Mouse (Mus musculus): ENCODE data around the gene Dysf. TPM values are rescaled to one million over a fixed set of nuclear protein-coding genes. Genes with fewer than 3 reads are reported as not detected.

Dysf gene
- polyA plus RNA-seq, 1 experiment from 2014 or later, result 2.8 TPM

DNA sequence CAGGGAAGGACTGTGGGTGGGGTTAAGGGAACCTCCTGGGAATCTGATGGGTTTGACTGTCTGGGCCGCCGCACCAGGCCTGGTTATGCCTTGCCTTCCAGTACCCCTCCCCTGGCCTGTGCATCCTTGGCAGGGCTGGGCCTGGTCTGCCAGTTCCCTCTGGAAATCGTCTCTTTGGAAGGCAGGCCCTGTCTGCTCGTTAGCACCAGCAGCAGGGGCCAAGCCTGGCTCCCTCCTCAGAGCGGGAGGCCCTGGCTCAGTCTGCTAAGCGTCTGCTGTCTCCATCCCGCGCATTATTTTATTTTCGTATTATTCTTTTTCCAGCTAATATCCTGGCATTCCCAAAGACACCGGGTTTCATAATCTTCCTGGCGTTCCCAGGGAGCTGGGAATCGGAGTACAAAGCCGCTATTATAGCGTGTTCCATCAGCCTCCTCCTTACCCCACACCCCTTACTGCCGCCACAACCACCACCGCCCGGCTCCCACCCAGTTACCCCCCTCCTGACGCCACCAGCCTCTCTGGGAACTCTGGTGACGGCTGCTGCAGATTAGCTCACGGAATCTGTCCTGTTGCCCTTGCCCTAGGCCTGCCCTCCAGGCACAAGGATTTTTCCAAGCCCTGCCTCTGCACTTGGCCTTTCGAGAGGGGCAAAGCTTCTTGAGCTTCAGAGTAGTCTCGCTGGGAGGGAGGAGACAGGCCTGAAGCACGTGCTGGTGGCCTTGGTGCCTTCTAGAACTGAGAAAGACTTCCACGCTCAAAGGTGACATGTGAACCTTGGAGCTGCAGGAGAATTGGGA, 111.5 kb downstream of the Dysf start:
- Histone ChIP-seq H3K27me3 (ENCODE audit: control insufficient read depth, insufficient read depth, low read depth, low read length) (no peaks in the 10 kb centered on the region), H3K4me1 (ENCODE audit: control insufficient read depth, low read depth, low read length) (no peaks in the 10 kb centered on the region), H3K36me3 (ENCODE audit: control insufficient read depth, insufficient read depth) (no peaks in the 10 kb centered on the region), H3K9ac (ENCODE audit: low read depth, low read length) (no peak overlapping the region), H3K27ac (ENCODE audit: low read length) (no peak overlapping the region), H3K4me2 (ENCODE audit: low read depth, low read length) (no peak overlapping the region), H3K9me3 (replicated peaks; ENCODE audit: control insufficient read depth, low read length) (no peaks in the 10 kb centered on the region), H3K4me3 (ENCODE audit: low read depth, low read length) (no peak overlapping the region)
- ATAC-seq (ENCODE audit: low read depth), result no peak
- 63% methylated on average over 24 of the region's 24 CpGs for WGBS (ENCODE audit: insufficient replicate concordance)

DNA sequence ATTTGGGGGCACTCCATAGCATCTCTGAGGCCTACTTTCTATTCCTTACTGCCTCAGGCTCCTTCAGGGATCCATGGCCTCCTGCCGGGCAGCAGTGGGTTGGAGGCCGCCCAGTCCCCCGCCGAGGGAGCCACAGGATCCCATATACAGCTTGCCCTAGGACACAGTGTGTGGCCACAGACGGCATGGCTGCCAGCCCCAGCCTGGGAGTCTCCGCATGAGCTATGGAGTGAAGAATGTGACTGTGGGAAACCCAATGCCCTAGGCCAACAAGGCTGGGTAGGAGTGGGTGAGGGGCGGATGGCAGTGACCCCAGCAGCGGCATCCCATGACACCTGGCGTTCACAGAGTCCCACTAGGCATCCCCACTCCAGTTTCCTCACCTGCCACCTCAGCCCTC, 116.2 kb downstream of the Dysf start:
- Histone ChIP-seq H3K27ac (ENCODE audit: low read length) (no peak overlapping the region), H3K4me3 (ENCODE audit: low read depth, low read length) (no peak overlapping the region), H3K4me1 (ENCODE audit: control insufficient read depth, low read depth, low read length) (no peaks in the 10 kb centered on the region), H3K27me3 (ENCODE audit: control insufficient read depth, insufficient read depth, low read depth, low read length) (no peaks in the 10 kb centered on the region), H3K36me3 (ENCODE audit: control insufficient read depth, insufficient read depth) (no peaks in the 10 kb centered on the region), H3K4me2 (ENCODE audit: low read depth, low read length) (no peak overlapping the region), H3K9me3 (replicated peaks; ENCODE audit: control insufficient read depth, low read length) (no peaks in the 10 kb centered on the region), H3K9ac (ENCODE audit: low read depth, low read length) (no peak overlapping the region)
- ATAC-seq (ENCODE audit: low read depth), result no peak
- WGBS (ENCODE audit: insufficient replicate concordance), result 66% methylated on average over 9 of the region's 9 CpGs

DNA sequence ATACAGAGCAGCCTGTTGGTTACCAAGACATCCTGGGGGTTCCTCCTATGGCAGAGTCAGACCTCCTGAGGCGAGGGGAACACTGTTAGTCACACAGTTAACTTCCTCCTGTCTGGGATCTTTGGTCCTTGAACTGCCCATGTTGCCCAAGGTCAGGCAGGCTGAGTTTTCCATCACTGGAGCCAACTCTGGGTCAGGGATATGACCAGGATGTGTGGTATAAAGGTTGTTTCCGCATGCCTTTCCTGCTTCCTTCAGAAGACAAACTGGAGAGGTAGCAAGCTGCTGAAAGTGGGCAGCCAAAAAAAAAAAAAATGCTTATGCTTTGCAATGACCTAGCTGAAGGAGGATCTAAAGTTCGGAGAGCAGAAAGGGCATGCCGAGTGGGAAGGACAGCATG, 116.7 kb downstream of the Dysf start:
- no peaks in the 10 kb centered on the region for H3K9me3 ChIP-seq (replicated peaks; ENCODE audit: control insufficient read depth, low read length)

DNA sequence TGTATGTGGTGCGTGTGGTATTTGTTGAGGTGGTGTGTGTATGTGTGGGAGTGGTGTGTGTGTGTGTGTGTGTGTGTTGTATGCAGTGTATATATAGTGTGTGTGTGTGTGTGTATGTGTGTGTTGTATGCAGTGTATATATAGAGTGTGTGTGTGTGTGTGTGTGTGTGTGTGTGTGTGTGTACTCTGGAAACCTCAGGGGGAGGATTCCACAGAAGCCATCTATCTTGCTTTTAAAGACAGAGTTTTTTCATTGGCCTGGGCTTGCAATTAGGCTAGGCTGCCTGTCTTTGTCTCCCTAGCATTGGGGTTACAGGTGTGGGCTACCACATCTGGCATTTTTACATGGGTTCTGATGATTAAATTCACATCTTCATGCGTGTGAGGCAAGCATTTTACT, 119.8 kb downstream of the Dysf start:
- ATAC-seq (ENCODE audit: low read depth), result no peak
- no peak overlapping the region for H3K27ac ChIP-seq (ENCODE audit: low read length)
- no peak overlapping the region for H3K4me2 ChIP-seq (ENCODE audit: low read depth, low read length)
- WGBS (ENCODE audit: insufficient replicate concordance), result 52% methylated on average over 2 of the region's 2 CpGs
- no peak overlapping the region for H3K4me3 ChIP-seq (ENCODE audit: low read depth, low read length)
- no peak overlapping the region for H3K9ac ChIP-seq (ENCODE audit: low read depth, low read length)
- H3K9me3 ChIP-seq (replicated peaks; ENCODE audit: control insufficient read depth, low read length), result no peaks in the 10 kb centered on the region
- H3K27me3 ChIP-seq (ENCODE audit: control insufficient read depth, insufficient read depth, low read depth, low read length), result no peaks in the 10 kb centered on the region
- no peaks in the 10 kb centered on the region for H3K36me3 ChIP-seq (ENCODE audit: control insufficient read depth, insufficient read depth)
- H3K4me1 ChIP-seq (ENCODE audit: control insufficient read depth, low read depth, low read length), result no peaks in the 10 kb centered on the region

More for the DNA sequence above, 116.7 kb downstream of the Dysf start:
- H3K4me2 ChIP-seq (ENCODE audit: low read depth, low read length), result no peak overlapping the region
- H3K4me1 ChIP-seq (ENCODE audit: control insufficient read depth, low read depth, low read length), result no peaks in the 10 kb centered on the region
- H3K36me3 ChIP-seq (ENCODE audit: control insufficient read depth, insufficient read depth), result no peaks in the 10 kb centered on the region
- no peak overlapping the region for H3K9ac ChIP-seq (ENCODE audit: low read depth, low read length)
- no peak overlapping the region for H3K27ac ChIP-seq (ENCODE audit: low read length)
- H3K4me3 ChIP-seq (ENCODE audit: low read depth, low read length), result no peak overlapping the region
- WGBS (ENCODE audit: insufficient replicate concordance), result 54% methylated on average over 4 of the region's 4 CpGs
- H3K27me3 ChIP-seq (ENCODE audit: control insufficient read depth, insufficient read depth, low read depth, low read length), result no peaks in the 10 kb centered on the region
- no peak for ATAC-seq (ENCODE audit: low read depth)

DNA sequence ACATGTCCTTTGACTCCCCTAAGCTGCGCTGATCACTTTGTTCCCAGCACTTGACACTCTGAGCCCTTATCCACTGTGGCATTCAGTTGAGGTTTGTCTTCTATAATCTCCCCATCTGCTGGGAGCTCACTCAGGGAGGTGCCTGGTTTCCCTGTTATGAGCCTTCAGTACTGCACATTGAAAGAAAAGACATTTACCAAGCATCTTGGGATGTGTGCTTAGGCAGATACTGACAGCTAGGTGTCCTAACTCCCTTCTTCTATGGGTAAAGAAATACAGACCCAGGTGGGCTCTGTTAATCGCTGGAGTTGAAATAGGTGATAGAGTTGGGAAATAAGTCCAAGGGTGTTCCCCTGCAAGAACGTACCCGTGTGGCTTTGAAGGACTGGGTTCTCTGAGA, 122.5 kb downstream of the Dysf start:
- ATAC-seq (ENCODE audit: low read depth), result no peak
- 70% methylated on average over 4 of the region's 4 CpGs for WGBS (ENCODE audit: insufficient replicate concordance)
- no peak overlapping the region for H3K4me2 ChIP-seq (ENCODE audit: low read depth, low read length)
- H3K9ac ChIP-seq (ENCODE audit: low read depth, low read length), result no peak overlapping the region
- H3K36me3 ChIP-seq (ENCODE audit: control insufficient read depth, insufficient read depth), result no peaks in the 10 kb centered on the region
- H3K9me3 ChIP-seq (replicated peaks; ENCODE audit: control insufficient read depth, low read length), result no peaks in the 10 kb centered on the region
- H3K4me3 ChIP-seq (ENCODE audit: low read depth, low read length), result no peak overlapping the region
- no peaks in the 10 kb centered on the region for H3K27me3 ChIP-seq (ENCODE audit: control insufficient read depth, insufficient read depth, low read depth, low read length)
- H3K4me1 ChIP-seq (ENCODE audit: control insufficient read depth, low read depth, low read length), result no peaks in the 10 kb centered on the region
- H3K27ac ChIP-seq (ENCODE audit: low read length), result no peak overlapping the region

DNA sequence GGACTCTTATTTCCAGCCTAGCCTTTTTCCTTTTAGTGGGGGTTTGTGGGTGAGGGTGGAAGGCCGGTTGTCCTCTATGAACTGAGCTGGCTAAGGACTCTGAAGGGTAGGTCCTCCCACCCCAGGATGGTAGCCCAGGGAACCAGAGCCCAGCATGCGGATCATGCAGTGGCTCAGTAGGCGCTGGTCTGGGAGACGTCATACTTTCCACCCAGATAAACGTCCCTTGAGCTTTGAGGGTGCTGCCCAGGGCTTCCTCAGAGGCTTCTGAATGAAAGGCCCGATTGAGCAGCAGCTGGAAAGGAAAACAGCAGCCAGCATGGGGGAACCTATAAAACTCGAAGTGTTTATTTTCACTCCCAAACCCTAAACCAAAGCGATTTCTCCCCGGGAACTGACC, 123.1 kb downstream of the Dysf start:
- H3K36me3 ChIP-seq (ENCODE audit: control insufficient read depth, insufficient read depth), result no peaks in the 10 kb centered on the region
- no peak overlapping the region for H3K27ac ChIP-seq (ENCODE audit: low read length)
- no peak for ATAC-seq (ENCODE audit: low read depth)
- no peaks in the 10 kb centered on the region for H3K4me1 ChIP-seq (ENCODE audit: control insufficient read depth, low read depth, low read length)
- no peak overlapping the region for H3K4me2 ChIP-seq (ENCODE audit: low read depth, low read length)
- H3K9me3 ChIP-seq (replicated peaks; ENCODE audit: control insufficient read depth, low read length), result no peaks in the 10 kb centered on the region
- H3K4me3 ChIP-seq (ENCODE audit: low read depth, low read length), result no peak overlapping the region
- no peaks in the 10 kb centered on the region for H3K27me3 ChIP-seq (ENCODE audit: control insufficient read depth, insufficient read depth, low read depth, low read length)
- H3K9ac ChIP-seq (ENCODE audit: low read depth, low read length), result no peak overlapping the region
- 59% methylated on average over 9 of the region's 9 CpGs for WGBS (ENCODE audit: insufficient replicate concordance)

DNA sequence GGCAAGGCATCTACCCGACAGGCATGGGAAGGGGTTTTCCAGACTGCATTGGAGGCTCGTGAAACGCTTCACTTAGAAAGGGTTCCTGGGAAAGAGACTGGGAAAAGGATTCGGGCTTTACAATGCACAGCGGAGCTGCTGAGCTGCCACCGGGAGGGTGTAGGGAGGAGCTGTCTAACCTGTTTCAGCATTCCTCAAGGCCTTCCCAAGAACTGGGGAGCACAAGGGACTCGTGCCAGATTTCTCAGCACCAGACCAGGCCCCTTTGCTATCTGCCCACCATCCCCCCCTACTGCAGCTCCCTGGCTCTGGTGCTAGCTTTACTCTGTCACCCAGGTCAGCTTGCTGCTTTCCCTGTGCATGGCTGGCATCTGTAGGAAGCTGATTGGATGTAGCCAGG, 124.7 kb downstream of the Dysf start:
- no peak for ATAC-seq (ENCODE audit: low read depth)
- 58% methylated on average over 7 of the region's 7 CpGs for WGBS (ENCODE audit: insufficient replicate concordance)
- H3K9ac ChIP-seq (ENCODE audit: low read depth, low read length), result no peak overlapping the region
- no peak overlapping the region for H3K4me2 ChIP-seq (ENCODE audit: low read depth, low read length)
- H3K4me1 ChIP-seq (ENCODE audit: control insufficient read depth, low read depth, low read length), result no peaks in the 10 kb centered on the region
- no peak overlapping the region for H3K27ac ChIP-seq (ENCODE audit: low read length)
- no peak overlapping the region for H3K4me3 ChIP-seq (ENCODE audit: low read depth, low read length)
- H3K36me3 ChIP-seq (ENCODE audit: control insufficient read depth, insufficient read depth), result no peaks in the 10 kb centered on the region
- no peaks in the 10 kb centered on the region for H3K27me3 ChIP-seq (ENCODE audit: control insufficient read depth, insufficient read depth, low read depth, low read length)
- no peaks in the 10 kb centered on the region for H3K9me3 ChIP-seq (replicated peaks; ENCODE audit: control insufficient read depth, low read length)

DNA sequence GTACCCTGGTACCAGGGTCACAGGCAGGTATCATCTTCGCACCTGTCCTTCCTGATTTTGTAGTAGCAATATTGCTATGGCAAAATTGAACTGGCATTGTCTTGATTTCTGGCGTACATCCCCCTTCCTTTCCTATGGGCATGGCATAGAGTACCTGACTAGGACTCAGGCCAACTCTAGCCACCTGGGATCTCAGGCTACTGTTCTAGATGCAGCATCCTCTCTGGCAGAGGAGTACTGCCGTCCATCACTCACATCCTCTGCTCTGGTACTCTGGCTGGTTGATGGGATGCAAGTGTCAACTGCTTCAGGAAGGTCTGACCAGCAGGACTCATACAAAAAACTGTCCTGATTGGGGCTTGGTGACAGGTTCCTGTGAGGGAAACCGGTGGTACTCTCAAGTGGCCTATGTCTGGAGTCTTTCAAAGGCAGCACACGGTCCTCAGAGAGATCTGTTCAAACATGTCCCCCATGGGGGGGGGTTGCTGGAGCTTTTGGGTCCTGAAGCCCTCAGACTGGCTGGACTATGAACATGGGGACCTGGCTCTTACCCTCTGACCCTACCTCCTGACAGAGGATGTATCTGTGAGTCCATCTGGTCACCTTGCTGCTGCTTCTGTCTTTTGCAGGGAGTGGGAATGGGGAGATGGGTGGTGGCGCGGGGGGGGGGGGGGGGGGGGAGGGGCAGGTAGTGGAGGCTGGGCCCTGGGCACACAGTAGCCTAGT, 125.8 kb downstream of the Dysf start:
- H3K9ac ChIP-seq (ENCODE audit: low read depth, low read length), result no peak overlapping the region
- H3K4me2 ChIP-seq (ENCODE audit: low read depth, low read length), result no peak overlapping the region
- H3K36me3 ChIP-seq (ENCODE audit: control insufficient read depth, insufficient read depth), result no peaks in the 10 kb centered on the region
- H3K27me3 ChIP-seq (ENCODE audit: control insufficient read depth, insufficient read depth, low read depth, low read length), result no peaks in the 10 kb centered on the region
- no peaks in the 10 kb centered on the region for H3K9me3 ChIP-seq (replicated peaks; ENCODE audit: control insufficient read depth, low read length)
- ATAC-seq (ENCODE audit: low read depth), result no peak
- no peak overlapping the region for H3K27ac ChIP-seq (ENCODE audit: low read length)
- no peak overlapping the region for H3K4me3 ChIP-seq (ENCODE audit: low read depth, low read length)
- H3K4me1 ChIP-seq (ENCODE audit: control insufficient read depth, low read depth, low read length), result no peaks in the 10 kb centered on the region
- WGBS (ENCODE audit: insufficient replicate concordance), result 58% methylated on average over 5 of the region's 7 CpGs

DNA sequence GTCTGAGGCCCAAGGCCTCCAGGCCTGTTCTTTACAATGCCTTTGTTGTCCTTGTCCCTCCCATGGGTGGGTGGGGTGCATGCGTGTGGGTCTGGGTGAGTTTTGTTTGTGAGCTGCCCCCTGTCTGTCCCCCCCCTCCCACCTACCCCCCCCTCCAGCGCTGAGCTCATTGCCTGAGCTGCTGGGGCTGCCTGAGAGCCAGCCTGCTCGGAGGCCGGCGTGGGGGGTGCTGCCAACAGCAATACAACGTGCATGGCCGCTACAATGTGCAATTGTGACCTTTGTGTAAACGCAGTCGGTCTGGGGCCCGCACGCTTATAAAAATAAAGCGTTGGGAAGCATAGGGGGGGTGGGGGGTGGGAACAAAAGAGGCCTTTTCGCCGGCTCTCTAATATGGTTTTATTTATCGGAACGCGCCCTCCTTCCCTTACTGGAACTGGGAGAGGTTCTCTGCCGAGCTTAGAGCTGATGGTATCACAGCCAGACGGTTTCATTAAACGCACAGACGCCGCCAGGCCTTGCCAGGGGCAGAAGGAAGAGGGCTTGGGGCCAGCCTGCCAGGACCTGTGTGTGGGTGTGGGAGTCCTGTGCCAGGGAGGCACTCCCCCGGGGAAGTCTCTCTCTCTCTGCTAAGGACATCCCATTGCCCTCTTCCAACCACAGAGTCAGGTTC, 126.5 kb downstream of the Dysf start:
- Histone ChIP-seq H3K4me1 (ENCODE audit: control insufficient read depth, low read depth, low read length) (no peaks in the 10 kb centered on the region), H3K27ac (ENCODE audit: low read length) (no peak overlapping the region), H3K27me3 (ENCODE audit: control insufficient read depth, insufficient read depth, low read depth, low read length) (no peaks in the 10 kb centered on the region), H3K9ac (ENCODE audit: low read depth, low read length) (no peak overlapping the region), H3K4me2 (ENCODE audit: low read depth, low read length) (no peak overlapping the region), H3K9me3 (replicated peaks; ENCODE audit: control insufficient read depth, low read length) (no peaks in the 10 kb centered on the region), H3K4me3 (ENCODE audit: low read depth, low read length) (no peak overlapping the region), H3K36me3 (ENCODE audit: control insufficient read depth, insufficient read depth) (no peaks in the 10 kb centered on the region)
- 71% methylated on average over 23 of the region's 23 CpGs for WGBS (ENCODE audit: insufficient replicate concordance)
- ATAC-seq (ENCODE audit: low read depth), result no peak
